Mouse (Mus musculus) spleen, postnatal 36 days (tissue): ENCODE results near the gene Imp4.
"Not testable (repeated sequence)": the region's sequence is repeated elsewhere in the genome, so short reads cannot be mapped to it uniquely, and the experiment has no call there.

ENCODE experiments used
- DNase-seq, 2 experiments: peaks; one replicate each; pipeline ENCODE4 v3.0.0; 2022; ENCODE audit warnings: low spot score in 2 of 2, mixed read lengths in 1 of 2

The Imp4 gene

DNA sequence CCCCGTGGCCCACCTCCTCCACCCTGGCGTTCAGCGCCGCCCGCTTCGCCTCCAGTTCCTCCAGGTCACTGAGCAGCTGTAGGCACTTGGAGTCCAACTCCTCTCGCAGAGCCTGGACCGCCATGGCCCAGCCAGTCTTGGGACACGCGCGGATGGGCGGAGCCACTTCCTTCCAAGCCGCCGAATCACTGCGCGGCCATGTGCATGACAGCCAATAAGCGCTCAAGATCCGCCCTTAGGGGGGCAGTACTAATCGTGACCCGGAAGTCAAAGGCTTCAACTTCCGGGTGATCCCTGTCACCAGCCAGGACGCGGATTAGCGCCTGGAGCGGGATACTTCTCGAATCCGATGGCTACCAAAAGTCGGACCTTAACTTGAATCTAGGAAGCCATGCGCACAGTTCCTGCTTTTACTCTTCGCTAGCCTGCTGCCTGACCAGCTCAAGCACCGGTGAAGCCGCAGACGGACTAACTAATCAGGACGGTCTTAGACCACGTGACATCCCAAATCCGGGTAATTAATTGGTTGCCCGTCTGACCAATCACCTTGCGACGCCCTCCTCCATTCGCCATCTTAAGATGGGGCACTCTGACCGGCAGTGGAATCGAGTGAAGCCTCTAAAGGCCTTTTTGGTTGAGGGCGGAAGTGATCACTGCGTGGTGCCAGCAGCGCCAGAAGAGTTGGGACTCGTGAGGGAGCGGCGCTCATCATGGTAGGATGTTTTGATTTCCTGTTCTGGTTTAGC is at the start of gene Imp4, which contains the start of gene Ccdc115:
Gene Imp4 (plus strand): TSS at position 637 of the 746 bp plus-strand sequence.
Gene Ccdc115 (minus strand): TSS at position 458 of the 746 bp plus-strand sequence.
- peak; percentile 94 to 96 for DNase-seq

DNA sequence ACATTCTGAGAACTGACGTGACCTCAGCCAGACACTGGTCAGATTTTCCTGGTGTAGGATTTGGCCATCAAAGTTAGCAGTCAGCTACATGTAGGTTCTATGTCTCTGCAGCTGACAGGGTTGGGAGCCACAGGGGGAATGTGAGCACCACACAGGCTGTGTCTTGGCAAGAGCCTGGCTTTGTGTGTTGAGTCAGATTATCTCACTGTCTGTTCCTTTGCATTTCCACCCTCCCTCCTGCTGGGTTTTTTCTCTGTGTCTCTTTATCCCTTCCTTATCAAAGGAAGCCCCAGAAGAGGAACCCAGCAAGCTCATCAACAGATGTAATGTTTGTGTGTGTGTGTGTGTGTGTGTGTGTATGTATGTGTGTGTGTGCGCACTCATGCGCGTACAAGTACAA is 43.3 kb upstream of the Imp4 start:
- DNase-seq = no peak

DNA sequence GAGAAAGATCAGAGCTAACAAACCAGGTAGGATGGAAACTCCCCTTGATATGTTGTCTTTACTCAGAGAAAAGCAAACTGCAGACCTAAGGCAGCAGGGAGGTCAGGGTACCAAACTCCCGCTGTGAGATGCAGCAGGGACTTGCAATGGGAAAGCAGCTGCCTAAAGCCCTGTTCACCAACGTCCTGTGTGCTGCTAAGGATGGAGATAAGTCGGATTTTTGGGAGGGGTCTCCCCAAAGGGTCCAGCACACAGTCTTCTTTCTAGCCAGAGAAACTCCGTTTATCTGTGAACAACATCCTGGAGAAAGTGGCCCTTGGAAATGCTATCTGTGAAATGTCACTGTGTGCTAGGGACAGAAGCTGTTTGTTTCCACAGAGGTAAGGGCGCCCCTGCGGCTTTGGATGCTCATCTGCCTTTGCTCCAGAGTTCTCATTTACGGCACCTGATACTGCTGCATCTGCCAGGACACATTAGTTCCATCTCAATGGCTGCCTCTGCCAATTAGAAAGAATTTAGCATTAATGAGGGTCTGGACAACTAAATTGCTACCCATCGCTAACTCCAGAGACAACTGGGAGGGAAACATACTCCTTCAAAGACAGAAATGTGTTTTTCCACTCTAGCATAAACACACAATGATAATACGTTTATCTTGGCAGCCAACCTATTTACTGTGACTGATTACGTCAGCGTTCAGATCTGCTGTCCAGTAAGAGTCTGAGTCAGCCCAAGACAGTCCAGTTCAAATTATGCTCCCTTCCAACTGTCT is 40.3 kb upstream of the Imp4 start:
- DNase-seq = no peak

DNA sequence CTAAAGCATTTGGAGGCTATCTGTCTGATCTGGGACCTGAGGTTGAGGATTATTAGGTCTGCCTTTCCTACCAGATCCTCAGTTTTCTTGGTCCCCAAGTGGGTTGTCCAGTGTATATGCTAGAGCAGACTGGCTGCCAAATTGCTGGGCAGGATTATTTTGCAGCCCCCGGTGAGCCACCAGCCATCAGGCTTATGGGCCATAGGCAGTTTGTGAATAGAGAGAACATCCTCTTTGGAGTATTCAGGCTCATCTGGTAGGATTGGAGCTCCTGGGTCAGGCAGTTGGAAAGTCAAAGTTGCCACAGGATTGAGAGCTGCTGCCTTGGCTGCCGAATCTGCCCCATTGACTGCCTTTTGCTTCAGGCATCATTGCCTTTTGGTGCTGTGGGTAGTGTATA is 11.2 kb upstream of the Imp4 start:
- no peak for DNase-seq

DNA sequence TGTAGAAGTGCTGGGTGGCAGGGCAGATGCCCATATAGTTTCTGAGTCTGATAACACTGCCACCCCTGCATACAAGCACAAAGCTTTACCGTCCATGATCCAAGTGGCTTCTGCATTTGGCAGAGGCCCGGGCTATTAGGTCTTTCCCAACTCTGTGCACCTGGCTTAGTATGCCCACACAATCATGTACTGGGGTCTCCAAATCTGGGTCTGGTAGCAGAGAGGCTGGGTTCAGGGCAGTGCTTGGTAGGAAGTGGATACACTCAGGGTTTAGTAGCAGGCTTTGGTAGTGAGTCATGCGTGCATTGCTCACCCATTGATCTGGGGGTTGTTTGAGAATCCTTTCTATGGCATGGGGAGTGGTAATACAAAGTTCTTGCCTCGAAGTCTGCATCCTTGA is 10.4 kb upstream of the Imp4 start:
- no peak for DNase-seq

DNA sequence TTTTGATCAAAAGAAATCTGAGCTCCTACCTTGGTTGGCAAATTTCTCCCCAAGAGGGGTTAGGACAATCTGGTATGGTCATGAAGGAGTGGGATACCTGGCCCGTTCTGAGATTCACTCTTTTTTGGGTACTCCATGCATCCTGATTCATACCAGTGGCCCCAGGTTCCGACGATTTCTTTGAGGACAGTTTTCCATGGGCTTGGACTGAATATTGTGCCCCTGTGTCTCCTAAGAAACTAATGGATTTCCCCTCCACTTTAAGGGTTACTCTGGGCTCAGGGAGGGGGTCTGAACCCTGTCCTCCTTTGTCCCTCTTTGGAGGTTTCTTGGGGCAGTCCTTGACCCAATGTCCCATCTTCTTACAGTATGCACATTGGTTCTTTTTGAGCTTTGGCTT is 8.7 kb upstream of the Imp4 start:
- no peak for DNase-seq

DNA sequence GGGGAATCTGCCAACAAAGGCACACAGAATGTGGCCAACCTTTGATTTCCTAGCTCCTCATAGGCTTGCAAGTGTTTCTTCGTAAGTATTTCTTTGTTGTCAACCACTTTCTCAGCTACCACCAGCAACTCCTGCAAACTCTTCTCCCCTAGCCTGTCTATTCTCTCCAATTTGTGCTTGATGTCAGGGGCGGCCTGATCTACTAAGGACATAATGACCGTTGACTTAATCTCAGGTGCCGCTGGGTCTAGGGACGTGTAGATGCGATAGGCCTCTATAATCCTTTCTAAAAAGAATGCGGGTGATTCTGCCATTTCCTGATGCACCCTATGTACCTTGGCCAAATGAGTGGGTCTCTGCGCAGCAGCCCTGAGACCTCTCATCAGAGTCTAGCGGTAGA is 8.2 kb upstream of the Imp4 start:
- DNase-seq = no peak

DNA sequence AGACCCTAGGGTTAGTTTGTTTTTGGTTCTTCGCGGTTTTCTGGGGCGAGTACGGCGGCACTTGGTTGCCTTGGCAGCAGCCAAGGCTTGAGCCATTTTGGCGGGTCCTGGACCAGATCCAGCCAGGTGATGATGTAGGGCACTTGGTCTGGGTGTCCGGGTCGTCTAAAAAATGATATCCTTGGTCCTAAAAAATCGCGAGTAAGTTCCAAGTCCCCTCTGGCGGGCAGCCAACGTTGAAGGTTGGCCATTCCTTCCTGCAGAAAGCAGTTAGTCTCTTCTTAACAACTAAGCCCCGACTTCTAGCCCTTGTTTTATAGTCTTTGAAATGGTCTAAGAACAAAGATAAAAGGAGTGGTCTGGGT is 7.3 kb upstream of the Imp4 start:
- DNase-seq = no peak

DNA sequence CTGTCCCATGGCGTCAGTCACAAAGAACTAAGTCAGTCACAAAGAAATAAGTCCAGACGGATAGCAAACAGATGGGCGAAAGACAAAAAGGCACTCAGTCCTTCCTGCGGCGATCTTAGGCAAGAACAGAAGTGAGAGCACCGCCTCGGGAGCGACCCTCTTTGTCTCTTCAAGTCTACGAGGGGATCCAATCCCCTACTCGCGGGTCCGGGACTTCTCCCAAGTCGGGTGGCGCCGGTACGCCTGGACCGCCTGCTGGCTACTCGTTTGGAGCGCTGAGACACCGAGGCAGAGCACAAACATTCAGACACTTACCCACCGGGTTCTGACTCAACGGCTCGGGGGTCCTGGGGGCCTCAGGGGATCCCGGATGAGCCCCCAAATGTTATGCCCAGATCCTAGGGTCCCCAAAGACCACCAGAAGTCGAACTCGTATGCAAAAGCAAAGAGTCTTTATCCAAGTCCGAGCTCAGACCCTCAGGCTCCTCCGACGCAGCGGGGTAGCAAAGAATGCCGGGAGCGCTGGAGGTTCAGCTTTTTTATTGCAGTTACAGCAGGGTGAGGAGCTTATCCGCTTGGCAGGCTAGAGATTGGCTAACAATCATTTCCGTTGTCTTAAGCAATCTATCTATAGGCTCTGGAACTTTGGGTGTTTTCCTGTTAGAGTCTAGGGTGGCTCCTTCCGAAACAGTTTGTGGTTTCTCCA is 6.7 kb upstream of the Imp4 start:
- DNase-seq = peak; percentile 20 to 34

DNA sequence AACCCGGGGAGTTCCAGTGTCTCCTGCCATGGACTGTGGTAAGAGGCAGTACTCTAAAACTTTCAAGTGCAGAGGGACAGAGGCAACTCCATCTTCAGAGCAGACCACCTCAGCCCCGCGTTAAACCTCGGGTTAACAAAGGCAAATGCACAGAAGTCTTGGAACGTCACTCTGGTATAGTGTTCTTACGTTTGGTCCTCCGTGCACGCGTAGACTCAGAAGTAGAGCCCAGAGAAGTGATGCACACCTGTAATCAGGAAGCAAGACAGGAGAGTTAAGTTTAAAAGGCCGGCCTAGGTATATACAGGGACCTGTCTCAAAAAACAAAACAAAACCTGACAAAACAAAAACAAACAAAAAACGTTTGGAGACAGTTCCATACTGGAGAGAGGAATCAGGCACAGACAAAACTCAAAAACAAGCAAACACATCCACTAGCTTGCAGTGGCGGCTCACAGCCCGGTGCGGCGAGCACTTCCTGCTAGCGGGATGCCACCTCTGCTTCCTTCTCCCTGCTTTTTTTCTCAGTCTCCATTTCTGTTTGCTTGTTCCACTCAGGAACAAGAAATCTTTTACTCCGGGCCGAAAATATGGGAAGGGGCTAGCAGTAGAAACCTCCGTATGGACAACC is 5.6 kb upstream of the Imp4 start:
- peak; percentile 19 to 23 for DNase-seq

DNA sequence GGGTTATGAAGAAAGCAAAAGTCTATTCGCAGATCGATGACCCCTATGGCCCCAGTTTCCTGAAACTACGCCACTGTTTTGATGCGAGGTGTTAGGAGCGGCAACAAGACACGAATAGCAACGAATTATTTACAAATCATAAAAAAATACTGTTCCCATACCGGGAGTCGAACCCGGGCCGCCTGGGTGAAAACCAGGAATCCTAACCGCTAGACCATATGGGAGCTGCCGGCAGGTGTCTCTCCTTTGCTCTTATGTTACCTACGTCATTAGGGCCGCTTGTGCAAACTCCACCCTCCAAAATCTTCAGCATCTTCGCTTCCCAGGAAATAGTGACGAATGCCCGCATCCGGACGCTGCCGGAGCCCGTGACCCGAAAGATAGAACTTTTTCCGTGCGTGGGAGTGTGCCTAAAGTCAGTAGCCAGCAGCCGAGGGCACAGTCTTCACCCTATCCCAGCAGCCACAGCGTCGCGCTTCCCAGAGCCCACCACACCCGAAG is 4.9 kb upstream of the Imp4 start:
- peak; percentile 79 to 84 for DNase-seq

DNA sequence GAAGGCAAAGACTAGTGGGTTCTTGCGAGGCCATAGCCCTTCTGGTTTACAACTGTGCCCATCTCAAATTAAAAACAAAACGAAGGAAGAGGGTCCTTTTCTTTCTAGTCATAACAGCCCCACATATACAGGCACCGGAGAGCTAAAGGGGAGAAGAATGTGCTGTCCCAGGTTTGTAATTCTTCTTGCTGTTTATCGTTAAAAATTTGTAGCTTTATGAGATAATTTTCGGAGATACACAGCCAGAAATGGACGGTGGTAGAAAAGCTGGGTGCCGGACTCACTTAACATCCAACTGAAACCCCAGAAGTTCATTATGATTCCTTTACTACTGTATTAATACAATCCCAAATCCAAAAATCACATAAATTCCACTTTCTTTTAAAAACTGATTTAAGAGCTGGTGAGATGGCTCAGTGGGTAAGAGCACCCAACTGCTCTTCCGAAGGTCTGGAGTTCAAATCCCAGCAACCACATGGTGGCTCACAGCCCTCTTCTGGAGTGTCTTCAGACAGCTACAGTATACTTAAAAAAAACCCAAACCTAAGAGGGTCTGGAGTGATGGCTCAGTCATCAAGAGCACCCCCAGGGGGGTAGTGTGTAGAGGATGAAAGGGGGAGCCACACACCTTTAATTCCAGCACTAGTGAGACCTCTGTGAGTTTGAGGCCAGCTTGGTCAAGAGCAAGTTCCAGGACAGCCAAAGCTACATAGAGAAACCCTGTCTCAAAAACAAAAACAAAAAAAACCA is 4.1 kb upstream of the Imp4 start:
- DNase-seq = no peak

DNA sequence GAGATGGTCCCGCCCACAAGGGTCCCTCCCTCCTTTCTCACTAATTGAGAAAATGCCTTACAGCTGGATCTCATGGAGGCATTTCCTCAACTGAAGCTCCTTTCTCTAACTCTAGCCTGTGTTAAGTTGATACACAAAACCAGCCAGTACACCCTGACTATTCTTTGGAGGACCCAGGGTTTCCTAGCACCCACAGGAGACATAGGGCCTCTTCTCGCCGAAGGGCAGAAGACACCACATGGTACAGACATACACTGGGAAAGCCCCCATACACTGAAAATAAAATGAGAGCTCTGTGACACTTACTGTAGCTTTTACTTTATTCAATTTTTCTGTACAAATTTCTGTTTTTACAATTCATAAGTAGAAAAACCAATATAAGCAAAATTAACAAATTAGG is 3.3 kb upstream of the Imp4 start:
- no peak for DNase-seq

DNA sequence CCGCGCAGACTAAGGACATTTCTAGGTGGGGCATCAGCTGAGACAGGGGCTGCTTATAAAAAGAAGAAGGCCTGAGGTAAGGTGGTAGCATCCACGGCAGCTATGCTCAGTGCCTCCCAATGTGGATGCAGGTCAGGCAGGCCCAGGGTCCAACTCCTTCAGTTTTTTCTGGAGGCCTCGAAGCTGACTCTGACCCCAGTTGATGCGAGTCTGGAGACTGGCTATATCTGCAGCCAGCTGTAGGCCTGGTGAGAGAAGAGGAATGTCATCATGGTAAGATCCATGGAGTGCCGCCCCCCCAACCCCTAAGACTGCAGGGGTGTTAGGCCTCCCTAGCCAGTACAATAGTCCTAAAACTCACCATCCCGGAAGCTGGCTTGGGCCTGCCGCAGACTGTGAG is 2.3 kb upstream of the Imp4 start:
- not testable (repeated sequence) for DNase-seq

DNA sequence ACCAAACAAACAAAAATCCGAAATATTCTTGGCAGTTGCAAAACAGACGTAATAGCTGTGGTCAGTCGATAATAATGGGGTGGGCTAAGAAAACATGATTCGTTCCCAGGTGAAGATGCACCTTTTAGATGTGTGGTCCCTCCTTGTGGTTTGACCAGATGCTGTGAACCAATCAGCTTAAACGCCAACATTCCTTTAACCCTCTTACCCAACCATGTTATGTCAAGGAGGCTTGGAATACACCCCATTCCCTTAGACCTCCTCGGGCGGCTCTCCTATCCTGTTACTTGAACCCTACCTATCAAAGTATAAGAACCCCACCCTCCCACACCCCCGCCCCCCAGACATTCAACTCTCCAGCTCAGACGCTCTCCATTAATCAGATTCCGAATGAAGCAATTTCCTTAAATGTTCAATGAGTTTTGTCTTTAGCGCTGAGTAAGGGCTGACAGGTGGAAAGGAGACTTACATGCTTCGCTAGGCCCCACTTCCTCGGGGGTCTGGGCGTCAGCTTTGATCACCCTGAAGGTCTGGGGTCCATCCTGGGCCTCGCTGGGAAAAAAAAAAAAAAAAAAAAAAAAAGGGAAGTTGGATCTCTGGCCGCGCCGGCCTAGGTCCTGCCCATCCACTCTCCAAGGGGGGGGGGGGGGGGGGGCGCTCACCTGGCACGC is 1.1 kb upstream of the Imp4 start:
- DNase-seq = no peak

DNA sequence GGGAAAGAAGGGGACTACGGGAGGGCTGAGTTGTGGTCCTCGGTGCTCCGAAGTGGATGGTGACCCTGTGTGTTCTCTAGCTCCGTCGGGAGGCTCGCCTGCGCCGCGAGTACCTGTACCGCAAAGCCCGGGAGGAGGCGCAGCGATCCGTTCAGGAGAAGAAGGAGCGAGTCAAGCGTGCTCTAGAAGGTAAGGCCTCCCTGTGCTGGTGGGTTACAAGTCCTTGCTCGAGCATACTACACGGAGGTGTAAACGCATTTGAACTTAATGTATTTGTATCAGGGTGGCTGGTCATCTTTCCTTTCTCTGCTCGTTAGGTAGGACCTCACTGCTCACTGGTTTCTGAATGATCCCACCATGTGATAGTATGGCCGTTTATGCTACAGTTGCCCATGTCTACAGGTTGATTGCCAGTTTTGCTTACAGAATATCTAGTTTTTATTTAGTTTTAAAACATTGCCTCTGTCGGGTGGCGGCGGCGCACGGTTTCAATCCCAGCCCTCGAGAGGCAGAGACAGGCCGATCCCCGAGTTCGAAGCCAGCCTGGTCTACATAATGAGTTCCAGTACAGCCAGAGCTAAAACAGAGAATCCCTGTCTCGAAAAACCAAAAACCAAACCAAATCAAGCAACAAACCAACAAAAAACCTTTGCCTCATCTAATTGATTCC is 445 bp downstream of the Imp4 start:
- peak in 1 of 2 experiments; percentile 16 for DNase-seq

DNA sequence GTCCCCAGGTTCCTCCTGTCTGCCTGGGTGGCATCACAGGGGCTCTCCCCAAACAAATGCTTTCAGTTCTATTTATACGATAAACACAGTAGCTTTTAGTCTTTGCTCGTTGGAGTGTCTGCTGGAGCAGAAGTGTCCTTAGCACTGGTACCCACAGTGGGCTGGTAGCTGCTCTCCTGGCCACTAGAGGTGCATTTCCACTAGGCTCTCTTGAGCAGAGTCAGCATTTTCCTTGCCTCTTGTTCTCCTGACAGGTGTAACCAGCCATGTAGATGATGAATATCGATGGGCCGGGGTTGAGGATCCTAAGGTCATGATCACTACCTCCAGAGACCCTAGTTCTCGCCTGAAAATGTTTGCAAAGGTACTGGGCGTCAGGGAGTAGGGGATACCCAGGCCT is 3.5 kb downstream of the Imp4 start:
- DNase-seq = no peak

DNA sequence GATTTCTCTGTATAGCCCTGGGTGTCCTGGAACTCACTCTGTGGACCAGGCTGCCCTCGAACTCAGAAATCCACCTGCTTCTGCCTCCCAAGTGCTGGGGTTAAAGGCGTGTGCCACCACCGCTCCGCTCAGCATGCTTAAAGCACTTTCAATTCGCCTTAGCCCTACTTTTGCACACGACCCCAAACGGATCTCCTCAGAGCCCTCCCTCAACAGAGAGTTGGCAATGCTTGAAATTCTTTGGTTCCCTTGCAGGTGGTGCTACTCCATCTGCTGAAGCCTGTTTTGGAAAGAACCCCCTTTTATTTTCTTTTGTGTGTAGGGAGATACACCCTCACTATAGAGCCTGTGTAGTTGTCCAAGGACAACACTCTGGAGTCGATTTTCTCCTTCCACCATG is 18.8 kb downstream of the Imp4 start:
- DNase-seq = no peak

DNA sequence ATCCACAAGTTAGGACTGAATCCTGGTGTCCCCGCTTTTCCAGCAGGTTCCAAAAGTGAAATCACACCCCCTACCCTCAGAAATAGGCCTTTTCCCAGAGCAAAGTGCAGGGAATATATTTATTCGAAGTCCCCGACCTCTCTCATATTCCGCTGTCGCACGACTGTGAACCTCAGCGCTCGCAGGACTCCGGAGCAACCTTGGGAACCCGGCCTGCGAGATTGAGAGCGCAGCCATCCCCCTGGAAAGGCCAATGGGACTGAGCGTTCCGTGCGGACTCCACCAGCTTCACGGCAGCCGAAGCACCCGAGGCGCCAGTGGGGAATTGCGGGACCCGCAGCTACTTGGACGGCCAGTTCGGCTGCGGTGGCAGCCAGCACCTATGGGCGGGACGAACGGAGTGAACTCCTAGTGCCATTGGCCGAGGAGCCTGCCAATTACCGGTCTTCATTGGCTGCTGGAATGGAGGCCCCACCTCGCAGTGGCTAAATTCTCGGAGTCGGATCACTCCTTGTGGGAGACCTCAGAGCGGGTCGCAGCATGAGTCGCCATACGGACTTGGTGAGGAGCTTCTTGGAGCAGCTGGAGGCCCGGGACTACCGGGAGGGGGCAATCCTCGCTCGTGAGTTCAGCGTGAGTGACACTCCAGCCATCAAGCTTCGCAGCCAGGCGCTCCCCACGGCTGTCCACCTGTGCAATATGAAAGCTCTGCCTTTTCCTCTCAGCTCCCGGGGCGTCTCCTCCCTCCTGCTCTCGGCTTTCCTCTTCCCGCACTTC is 19.8 kb downstream of the Imp4 start, which contains the start of gene Ptpn18:
Gene Ptpn18 (plus strand): TSS at position 479 of the 777 bp plus-strand sequence.
- peak; percentile 84 to 87 for DNase-seq
